Mouse (Mus musculus) Patski (cell line): ENCODE results near the gene Rxfp4. TPM values are rescaled to one million over a fixed set of nuclear protein-coding genes. Genes with fewer than 3 reads are reported as not detected.

ENCODE experiments used
- ATAC-seq: fragments of 100-300 bp; one replicate; pipeline ENCODE4 v1.8.0; 2021
- CTCF ChIA-PET: fragments of 350-600 bp; sonication (Branson Sonifier 250); formaldehyde crosslinking; loops from one replicate; lab custom pipeline; 2022; ENCODE audit warnings: inconsistent platforms; lab: Charles Lee
- POLR2A ChIA-PET: fragments of 350-600 bp; sonication (Branson Sonifier 250); formaldehyde crosslinking; loops from one replicate; lab custom pipeline; 2022; ENCODE audit warnings: antibody characterized with exemption, inconsistent platforms; lab: Charles Lee
- DNase-seq: peaks from one replicate; pipeline ENCODE4 v3.0.0-alpha.2; 2011; ENCODE audit warnings: low read depth, low spot score
- H3K27me3 ChIP-seq: fragments of 371-371 bp; one replicate; pipeline ENCODE4 v1.5.1; 2021
- CTCF ChIP-seq: fragments of 100-300 bp; IDR thresholded peaks from one replicate; pipeline ENCODE4 v1.5.1; 2021
- in situ Hi-C: fragments of 300-500 bp; cut with MboI; formaldehyde crosslinking; loops from 3 replicates; pipeline ENCODE4 v1.11.1; 2018; ENCODE audit warnings: low pct_unique_long_range_greater_than_20kb, mixed read lengths
- polyA plus RNA-seq: library from polyadenylated mRNA; unstranded; gene quantifications from one replicate; pipeline ENCODE4 v1.2.3, GENCODE M21; 2021

Rxfp4 gene
- polyA plus RNA-seq, 1 experiment from 2014 or later: not detected

DNA sequence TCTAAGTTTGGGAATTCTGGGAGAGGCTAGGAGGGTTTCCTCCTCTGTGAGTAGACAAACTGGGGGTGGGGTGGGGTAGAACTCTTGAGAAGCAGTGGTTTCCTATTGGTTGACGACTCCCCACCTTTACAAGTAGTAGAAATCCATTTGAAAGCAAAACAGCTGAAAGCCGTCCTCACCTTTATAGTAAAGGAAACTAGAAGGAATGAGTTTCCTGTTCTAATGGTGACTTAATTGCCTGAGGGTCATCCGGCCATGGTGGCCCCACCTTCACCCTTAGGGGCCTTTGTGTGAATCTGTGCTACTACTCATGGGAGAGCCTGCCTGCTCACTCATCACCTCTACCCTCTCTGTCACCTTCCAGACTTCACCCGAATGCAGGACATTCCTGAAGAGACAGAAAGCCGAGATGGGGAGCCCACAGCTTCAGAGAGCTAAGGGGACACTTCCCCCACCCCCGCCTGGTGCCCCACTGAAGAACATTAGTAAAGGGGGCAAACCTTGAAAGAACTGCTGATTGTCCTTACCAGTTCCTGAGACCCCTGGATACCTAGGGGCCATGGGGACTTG lies 6.4 kb downstream of the Rxfp4 start:
- no peaks in the 10 kb centered on the region for H3K27me3 ChIP-seq
- in situ Hi-C loops: no loop called here
- ChIA-PET CTCF (no interaction called here), POLR2A (no interaction called here)
- DNase-seq: no peak
- ATAC-seq: no peak
- TF ChIP-seq CTCF: no peak

DNA sequence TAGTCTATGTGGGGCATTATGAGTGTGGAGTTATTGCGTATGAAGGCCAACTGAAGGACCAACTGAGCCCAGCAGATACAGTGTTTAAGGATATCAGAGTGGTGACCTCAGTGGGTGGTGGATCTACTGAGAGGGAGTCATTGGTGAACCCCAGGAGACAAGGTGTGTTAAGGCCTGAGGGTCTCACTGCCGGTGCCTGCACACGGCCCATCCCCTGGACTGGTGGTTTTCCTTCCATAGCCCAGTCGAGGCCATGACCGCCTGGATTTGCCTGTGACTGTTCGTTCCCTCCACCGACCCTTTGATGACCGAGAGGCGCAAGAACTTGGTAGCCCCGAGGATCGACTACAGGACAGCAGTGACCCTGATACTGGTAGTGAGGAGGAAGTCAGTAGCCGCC lies 7.0 kb downstream of the Rxfp4 start:
- DNase-seq (no peak), ATAC-seq (no peak)
- in situ Hi-C loops: no loop called here
- TF ChIP-seq CTCF: no peak
- CTCF ChIA-PET: no interaction called here
- POLR2A ChIA-PET: no interaction called here
- H3K27me3 ChIP-seq: no peaks in the 10 kb centered on the region

DNA sequence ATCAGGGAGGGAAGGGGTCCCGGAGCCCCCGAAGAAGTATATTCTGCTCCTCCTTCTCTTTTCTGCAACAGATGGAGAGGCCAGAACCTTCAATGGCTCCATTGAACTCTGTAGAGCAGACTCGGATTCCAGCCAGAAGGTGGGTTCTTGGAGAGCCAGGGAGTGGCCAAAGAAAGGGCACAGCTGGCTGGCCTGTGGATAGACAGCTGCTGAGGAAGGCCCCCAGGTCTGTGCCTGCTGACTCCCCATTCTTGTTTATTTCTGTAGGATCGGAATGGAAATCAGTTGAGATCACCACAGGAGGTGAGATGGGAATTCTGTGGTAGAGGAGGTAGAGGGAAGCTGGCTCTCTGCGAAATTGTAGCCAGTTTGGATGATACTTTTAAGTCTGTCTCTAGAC lies 9.9 kb downstream of the Rxfp4 start:
- ChIA-PET CTCF (interaction anchor here (1.8 to 4.3 kb wide), 3 partner anchors 17 to 36 kb away, joined by 5 to 23 read pairs (median 5); partner anchors contain the start of gene Arhgef2), POLR2A (interaction anchor here (1.6 to 2.6 kb wide), 3 partner anchors 19 to 33 kb away, joined by 5 to 10 read pairs (median 8); no protein-coding TSS in a partner anchor)
- in situ Hi-C loops: loop anchor here (5.0 kb wide), 1 partner anchor 36 kb away; the partner anchor contains the start of gene Arhgef2
- ATAC-seq (no peak), DNase-seq (no peak)
- no peak for TF ChIP-seq CTCF
- no peaks in the 10 kb centered on the region for H3K27me3 ChIP-seq

DNA sequence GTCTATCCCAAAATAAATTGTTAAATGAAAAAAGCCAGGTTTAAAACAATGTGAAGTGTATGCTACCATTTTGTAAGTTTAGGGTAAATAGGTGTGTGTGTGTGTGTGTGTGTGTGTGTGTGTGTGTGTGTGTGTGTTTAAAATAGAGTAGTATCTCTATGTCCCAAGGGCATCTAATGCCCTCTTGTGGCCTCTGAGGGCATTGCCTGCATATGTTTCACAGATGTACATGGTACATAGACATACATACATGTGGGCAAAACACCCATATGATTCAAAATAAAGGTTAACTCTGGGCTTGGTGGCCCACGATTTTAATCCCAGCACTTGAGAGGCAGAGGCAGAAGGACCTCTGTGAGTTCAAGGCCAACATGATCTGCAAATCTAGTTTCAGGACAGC lies 12.3 kb downstream of the Rxfp4 start:
- DNase-seq: no peak
- in situ Hi-C loops: loop anchor here (5.0 kb wide), 1 partner anchor 33 kb away; the partner anchor contains the start of gene Arhgef2
- TF ChIP-seq CTCF: no peak
- CTCF ChIA-PET: interaction anchor here (1.0 to 4.3 kb wide), 7 partner anchors 8 to 34 kb away, joined by 3 to 23 read pairs (median 6); partner anchors contain the start of gene Arhgef2
- POLR2A ChIA-PET: interaction anchor here (0.6 to 1.9 kb wide), 6 partner anchors 11 to 87 kb away, joined by 3 to 11 read pairs (median 4); partner anchors contain the start of gene Rxfp4
- no peaks in the 10 kb centered on the region for H3K27me3 ChIP-seq
- no peak for ATAC-seq

DNA sequence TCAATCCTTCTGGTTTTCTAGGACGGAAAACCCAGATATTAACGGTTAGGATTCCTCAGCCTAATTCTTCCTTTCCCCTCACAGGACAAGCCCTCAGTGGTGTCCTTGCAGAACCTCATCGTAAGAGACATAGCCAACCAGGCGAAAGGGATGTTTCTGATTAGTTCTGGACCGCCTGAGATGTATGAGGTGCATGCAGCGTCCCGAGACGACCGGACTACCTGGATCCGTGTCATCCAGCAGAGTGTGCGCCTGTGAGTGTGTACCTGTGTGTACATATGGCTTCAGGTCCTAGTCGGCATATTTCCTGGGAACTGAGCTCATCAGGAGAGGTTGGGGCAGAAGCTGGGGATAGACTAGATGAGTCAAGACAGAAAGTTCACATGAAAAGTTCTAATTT lies 13.7 kb downstream of the Rxfp4 start:
- in situ Hi-C loops: no loop called here
- DNase-seq: no peak
- ChIA-PET POLR2A (interaction anchor here (0.7 to 1.9 kb wide), 3 partner anchors 9 to 17 kb away, joined by 3 to 11 read pairs (median 4); no protein-coding TSS in a partner anchor), CTCF (interaction anchor here (1.1 to 2.6 kb wide), 5 partner anchors 10 to 47 kb away, joined by 3 to 16 read pairs (median 5); partner anchors contain the start of gene Arhgef2)
- no peak for TF ChIP-seq CTCF
- no peak for ATAC-seq
- no peaks in the 10 kb centered on the region for H3K27me3 ChIP-seq

DNA sequence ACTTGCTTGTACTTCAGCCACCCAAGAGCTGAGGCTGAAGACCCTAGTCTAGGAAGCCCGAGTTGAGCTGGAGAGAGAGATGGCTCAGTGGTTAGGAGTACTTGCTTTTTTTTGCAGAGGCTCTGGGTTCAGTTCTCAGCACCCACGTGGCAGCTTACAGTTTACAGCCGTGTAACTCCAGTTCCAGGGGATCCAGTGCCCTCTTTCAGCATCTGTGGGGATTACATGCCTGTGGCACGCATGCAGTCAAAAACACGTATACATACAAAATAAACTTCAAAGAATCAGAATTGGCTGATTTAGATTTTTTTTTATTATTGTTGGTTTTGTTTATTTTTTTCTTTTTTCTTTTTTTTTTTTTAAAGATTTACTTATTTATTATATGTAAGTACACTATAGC lies 15.8 kb downstream of the Rxfp4 start:
- DNase-seq (no peak), ATAC-seq (no peak)
- POLR2A ChIA-PET: interaction anchor here (0.7 to 5.1 kb wide), 5 partner anchors 15 to 115 kb away, joined by 3 to 64 read pairs (median 4); no protein-coding TSS in a partner anchor
- CTCF ChIA-PET: interaction anchor here (1.5 to 3.9 kb wide), 6 partner anchors 11 to 40 kb away, joined by 3 to 48 read pairs (median 10); partner anchors contain the start of gene Arhgef2
- in situ Hi-C loops: no loop called here
- TF ChIP-seq CTCF: no peak
- H3K27me3 ChIP-seq: no peaks in the 10 kb centered on the region

DNA sequence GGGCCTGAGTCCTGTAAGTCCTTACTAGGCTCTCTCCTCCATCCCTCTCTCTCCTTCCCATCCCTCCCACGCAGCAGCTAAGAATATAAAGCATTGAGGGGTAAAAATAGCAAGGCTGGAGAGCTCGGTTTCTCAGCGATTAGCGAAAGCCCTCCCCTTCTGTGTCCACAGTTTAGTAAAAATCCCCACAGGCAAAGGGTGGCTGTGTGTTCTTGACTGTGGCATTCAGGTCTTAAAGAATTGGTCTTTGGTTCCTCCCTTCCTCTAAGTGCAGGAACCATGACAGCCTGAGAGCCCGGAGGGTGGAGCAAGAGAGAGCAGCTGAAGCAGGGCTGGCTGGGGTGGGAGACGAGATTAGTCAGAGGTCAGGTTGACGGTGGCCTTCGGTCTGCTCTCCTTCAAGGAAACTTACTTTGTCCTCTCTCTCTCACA lies 16.4 kb downstream of the Rxfp4 start:
- peak; percentile 54 for ATAC-seq
- CTCF ChIA-PET: interaction anchor here (0.9 to 3.9 kb wide), 8 partner anchors 10 to 41 kb away, joined by 3 to 48 read pairs (median 6); partner anchors contain the start of gene Arhgef2
- TF ChIP-seq CTCF: no peak
- H3K27me3 ChIP-seq: no peaks in the 10 kb centered on the region
- peak; percentile 99 for DNase-seq
- POLR2A ChIA-PET: interaction anchor here (0.9 to 5.1 kb wide), 4 partner anchors 14 to 46 kb away, joined by 3 to 64 read pairs (median 6); no protein-coding TSS in a partner anchor
- in situ Hi-C loops: no loop called here

DNA sequence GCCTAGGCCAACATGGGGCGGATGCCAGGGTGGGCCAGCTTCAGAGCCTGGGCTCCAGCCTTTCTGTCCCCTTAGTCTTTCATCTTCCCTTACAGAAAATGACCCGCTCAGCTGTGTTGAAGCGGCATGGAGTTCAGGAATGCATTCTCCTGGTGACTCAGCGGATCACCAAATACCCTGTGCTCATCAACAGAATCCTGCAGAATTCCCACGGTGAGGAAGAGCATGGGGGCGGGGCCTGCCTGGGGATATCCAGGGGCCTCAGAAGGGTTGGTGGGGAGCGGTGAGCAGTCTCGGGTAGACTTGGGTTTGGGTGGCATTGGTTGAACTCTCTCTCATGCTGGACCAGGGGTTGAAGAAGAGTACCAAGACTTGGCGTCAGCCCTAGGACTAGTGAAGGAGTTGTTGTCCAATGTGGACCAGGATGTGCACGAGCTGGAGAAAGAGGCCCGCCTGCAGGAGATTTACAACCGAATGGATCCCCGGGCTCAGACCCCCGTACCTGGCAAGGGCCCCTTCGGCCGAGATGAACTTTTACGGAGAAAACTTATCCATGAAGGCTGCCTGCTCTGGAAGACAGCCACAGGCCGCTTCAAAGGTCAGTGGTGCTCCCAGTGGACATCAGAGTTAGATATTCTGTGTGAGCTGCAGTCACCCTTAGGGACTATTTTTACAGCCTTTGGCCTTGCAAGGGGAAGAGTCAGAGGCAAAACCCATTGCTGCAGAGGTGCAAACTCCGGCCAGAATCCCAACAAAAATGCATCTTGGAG lies 17.3 kb downstream of the Rxfp4 start:
- in situ Hi-C loops: no loop called here
- CTCF ChIA-PET: interaction anchor here (0.8 to 3.9 kb wide), 10 partner anchors 10 to 43 kb away, joined by 3 to 48 read pairs (median 4); partner anchors contain the start of gene Arhgef2
- no peaks in the 10 kb centered on the region for H3K27me3 ChIP-seq
- no peak for DNase-seq
- no peak for TF ChIP-seq CTCF
- POLR2A ChIA-PET: interaction anchor here (1.1 to 5.1 kb wide), 5 partner anchors 10 to 27 kb away, joined by 3 to 64 read pairs (median 6); no protein-coding TSS in a partner anchor
- ATAC-seq: peak; percentile 73

DNA sequence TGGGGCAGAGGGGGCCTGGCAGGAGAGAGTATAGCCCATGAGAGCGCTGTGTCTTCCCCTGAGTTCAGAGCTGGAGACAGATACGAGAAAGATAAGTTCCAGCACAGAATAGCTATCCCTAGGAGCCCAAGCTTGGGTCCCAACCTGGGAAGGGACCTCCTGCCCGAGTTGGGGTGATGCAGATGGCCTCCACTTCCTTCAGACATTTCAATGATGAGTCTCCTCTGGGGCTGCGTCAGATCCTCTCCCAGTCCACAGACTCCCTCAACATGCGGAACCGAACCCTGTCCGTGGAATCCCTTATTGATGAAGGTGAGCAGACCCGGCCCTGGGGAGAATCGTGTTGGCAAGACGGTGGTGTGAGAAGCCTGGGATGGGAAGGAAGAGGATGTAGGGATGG lies 19.9 kb downstream of the Rxfp4 start:
- H3K27me3 ChIP-seq: no peaks in the 10 kb centered on the region
- DNase-seq (no peak), ATAC-seq (no peak)
- CTCF ChIA-PET: interaction anchor here (1.0 to 5.9 kb wide), 7 partner anchors 11 to 88 kb away, joined by 3 to 30 read pairs (median 4); no protein-coding TSS in a partner anchor
- POLR2A ChIA-PET: interaction anchor here (0.9 to 6.4 kb wide), 8 partner anchors 11 to 122 kb away, joined by 3 to 64 read pairs (median 5); no protein-coding TSS in a partner anchor
- TF ChIP-seq CTCF: no peak
- in situ Hi-C loops: no loop called here
